Mouse (Mus musculus) thymus, adult 2 months (tissue): ENCODE measurements around the gene Apoe. TPM values are rescaled to one million over a fixed set of nuclear protein-coding genes. Genes with fewer than 3 reads are reported as not detected.

Experiments
- DNase-seq: peaks from one replicate; pipeline ENCODE4 v3.0.0; 2021
- H3K27ac ChIP-seq: fragments of 200-500 bp; 2 replicates; pipeline ENCODE4 v1.5.1; 2012; ENCODE audit warnings: low read length, control low read depth; ENCODE audit not compliant: control insufficient read depth, insufficient read depth
- H3K27me3 ChIP-seq: fragments of 200-500 bp; 2 replicates; pipeline ENCODE4 v1.6.1; 2012; ENCODE audit warnings: mild to moderate bottlenecking, low read length, moderate library complexity, mixed read lengths; ENCODE audit not compliant: control insufficient read depth, insufficient read depth
- H3K36me3 ChIP-seq: fragments of 200-500 bp; 2 replicates; pipeline ENCODE4 v1.6.1; 2012; ENCODE audit warnings: mild to moderate bottlenecking, low read length, moderate library complexity; ENCODE audit not compliant: control insufficient read depth, insufficient read depth
- H3K4me1 ChIP-seq: fragments of 200-500 bp; replicated peaks from 2 replicates; pipeline ENCODE4 v1.6.1; 2012; ENCODE audit warnings: low read length; ENCODE audit not compliant: control insufficient read depth, insufficient read depth
- H3K4me3 ChIP-seq: fragments of 200-500 bp; 2 replicates; pipeline ENCODE4 v1.5.1; 2012; ENCODE audit warnings: mild to moderate bottlenecking, low read length, control low read depth, moderate library complexity; ENCODE audit not compliant: control insufficient read depth, insufficient read depth
- CTCF ChIP-seq: fragments of 200-500 bp; IDR thresholded peaks from 2 replicates; pipeline ENCODE4 v1.5.1; 2012; ENCODE audit warnings: mild to moderate bottlenecking, control low read depth, low read length, moderate library complexity, borderline replicate concordance; ENCODE audit not compliant: control insufficient read depth, poor library complexity, insufficient read depth; ENCODE audit errors: extremely low read depth
- POLR2A ChIP-seq: fragments of 200-500 bp; IDR thresholded peaks from 2 replicates; pipeline ENCODE4 v1.6.1; 2012; ENCODE audit warnings: mild to moderate bottlenecking, low read length, control low read depth, moderate library complexity; ENCODE audit not compliant: control insufficient read depth, poor library complexity, insufficient read depth; ENCODE audit errors: extremely low read depth
- WGBS: fragments of 180-500 bp; shearing (Covaris S2); methylation state at CpG from one replicate; pipeline ENCODE4 v1.1.7; 2018; 5-methylcytosine and 5-hydroxymethylcytosine counted together
- polyA plus RNA-seq: library from polyadenylated mRNA; depleted of rRNA; stranded (reverse); fragments of >200 nt; gene quantifications from 2 replicates; pipeline ENCODE4 v1.2.3, GENCODE M21; 2012

Apoe gene
- polyA plus RNA-seq, 1 experiment, result 2,086 TPM

DNA sequence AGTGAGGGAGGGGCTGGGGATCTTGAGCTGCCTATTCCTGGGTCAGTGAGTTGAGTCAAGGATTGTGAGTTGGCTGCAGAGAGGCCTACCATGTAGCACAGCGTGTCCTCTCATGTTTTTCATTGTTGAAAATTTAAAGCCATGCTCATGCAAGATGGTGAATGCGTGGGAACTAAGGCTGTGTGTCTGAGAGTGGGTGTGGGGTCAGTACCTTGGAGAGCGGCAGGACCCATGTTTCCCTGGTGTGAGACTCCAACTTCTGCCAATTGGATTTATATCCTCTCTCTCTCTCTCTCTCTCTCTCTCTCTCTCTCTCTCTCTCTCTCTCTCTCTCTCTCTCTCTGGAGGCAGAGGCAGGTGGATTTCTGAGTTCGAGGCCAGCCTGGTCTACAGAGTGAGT is 27.6 kb upstream of the Apoe start:
- no peaks in the 10 kb centered on the region for H3K36me3 ChIP-seq
- WGBS, result 92% methylated on average over 4 of the region's 4 CpGs
- no peak overlapping the region for H3K4me3 ChIP-seq
- H3K27me3 ChIP-seq, result no peaks in the 10 kb centered on the region
- H3K4me1 ChIP-seq, result no peaks in the 10 kb centered on the region
- TF ChIP-seq POLR2A (no peak), CTCF (no peak)
- DNase-seq, result no peak
- H3K27ac ChIP-seq, result no peak overlapping the region

DNA sequence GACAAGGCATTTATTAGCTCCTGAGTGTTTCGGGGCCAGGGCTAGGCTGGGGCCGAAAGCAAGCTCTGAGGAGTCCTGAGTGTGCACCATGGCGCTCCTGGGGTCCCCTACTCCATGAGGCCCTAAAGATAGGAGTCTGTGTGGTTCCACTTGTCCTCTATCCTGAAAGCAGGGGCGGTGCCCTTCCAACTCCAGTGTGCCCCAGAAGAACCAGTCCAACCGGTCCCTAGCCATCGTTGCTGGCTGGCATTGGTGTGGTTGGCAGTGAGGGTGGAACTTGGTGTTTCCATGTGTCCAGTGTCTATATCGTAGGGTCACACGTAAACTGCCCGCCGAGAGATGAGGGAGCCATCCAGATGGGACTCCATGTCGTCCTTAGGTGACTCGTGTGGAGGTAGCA is 25.2 kb upstream of the Apoe start:
- Histone ChIP-seq H3K36me3 (no peaks in the 10 kb centered on the region), H3K27me3 (no peaks in the 10 kb centered on the region)

DNA sequence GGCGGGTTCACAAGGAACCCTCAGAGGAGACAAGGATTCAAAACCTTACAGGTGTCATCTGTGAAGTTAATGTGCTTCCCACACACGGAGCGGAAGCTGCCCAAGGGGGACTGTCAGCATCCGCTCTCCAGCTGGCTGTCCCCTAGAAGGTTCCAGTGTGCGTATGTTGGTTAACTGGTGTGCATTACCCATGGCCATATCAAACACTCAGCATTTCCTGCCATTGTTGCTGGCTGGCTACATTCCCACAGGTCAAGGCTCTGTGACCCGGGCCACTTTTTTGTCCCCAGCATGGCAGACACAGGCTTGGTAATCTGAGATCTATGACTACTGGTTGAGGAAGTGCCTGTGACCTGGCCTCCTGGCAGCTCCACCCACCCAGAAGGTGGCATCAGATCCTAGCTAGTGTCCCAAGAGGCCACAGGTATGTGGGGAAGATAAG is 23.8 kb upstream of the Apoe start:
- no peaks in the 10 kb centered on the region for H3K36me3 ChIP-seq

More for the DNA sequence above, 25.2 kb upstream of the Apoe start:
- Histone ChIP-seq H3K27ac (no peak overlapping the region), H3K4me1 (no peaks in the 10 kb centered on the region), H3K4me3 (no peak overlapping the region)
- no peak for DNase-seq
- WGBS, result 94% methylated on average over 12 of the region's 12 CpGs
- TF ChIP-seq CTCF (no peak), POLR2A (no peak)

DNA sequence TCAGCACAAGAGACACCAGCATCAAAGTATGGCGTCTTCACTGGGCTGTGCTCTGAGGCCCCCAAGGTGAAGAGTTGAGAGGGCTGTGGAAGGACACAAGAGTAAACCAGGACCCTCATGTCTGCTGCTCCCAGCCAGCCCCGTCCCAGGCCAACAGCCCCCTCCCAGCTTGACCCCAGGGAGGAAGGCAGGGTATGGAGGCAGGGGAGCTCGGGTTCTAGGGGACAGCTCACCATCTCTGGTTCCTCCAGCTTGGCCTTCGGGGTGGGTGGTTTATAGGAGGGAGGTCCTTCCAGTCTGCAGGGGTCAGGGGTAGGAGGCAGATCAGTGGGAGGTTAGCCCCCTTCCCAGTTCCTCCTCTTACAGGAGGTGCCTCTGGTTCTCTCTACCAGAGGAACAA is 20.2 kb upstream of the Apoe start:
- no peaks in the 10 kb centered on the region for H3K27me3 ChIP-seq
- no peak for DNase-seq
- 90% methylated on average over 4 of the region's 4 CpGs for WGBS
- H3K4me1 ChIP-seq, result peaks cover 4% of the 10 kb centered on the region
- no peak overlapping the region for H3K4me3 ChIP-seq
- TF ChIP-seq CTCF (no peak), POLR2A (no peak)
- H3K36me3 ChIP-seq, result no peaks in the 10 kb centered on the region
- H3K27ac ChIP-seq, result no peak overlapping the region

More for the DNA sequence above, 23.8 kb upstream of the Apoe start:
- H3K4me1 ChIP-seq, result no peaks in the 10 kb centered on the region
- DNase-seq, result no peak
- H3K4me3 ChIP-seq, result no peak overlapping the region
- 71% methylated on average over 6 of the region's 6 CpGs for WGBS
- H3K27ac ChIP-seq, result no peak overlapping the region
- no peaks in the 10 kb centered on the region for H3K27me3 ChIP-seq
- TF ChIP-seq POLR2A, result no peak
- no peak for TF ChIP-seq CTCF

DNA sequence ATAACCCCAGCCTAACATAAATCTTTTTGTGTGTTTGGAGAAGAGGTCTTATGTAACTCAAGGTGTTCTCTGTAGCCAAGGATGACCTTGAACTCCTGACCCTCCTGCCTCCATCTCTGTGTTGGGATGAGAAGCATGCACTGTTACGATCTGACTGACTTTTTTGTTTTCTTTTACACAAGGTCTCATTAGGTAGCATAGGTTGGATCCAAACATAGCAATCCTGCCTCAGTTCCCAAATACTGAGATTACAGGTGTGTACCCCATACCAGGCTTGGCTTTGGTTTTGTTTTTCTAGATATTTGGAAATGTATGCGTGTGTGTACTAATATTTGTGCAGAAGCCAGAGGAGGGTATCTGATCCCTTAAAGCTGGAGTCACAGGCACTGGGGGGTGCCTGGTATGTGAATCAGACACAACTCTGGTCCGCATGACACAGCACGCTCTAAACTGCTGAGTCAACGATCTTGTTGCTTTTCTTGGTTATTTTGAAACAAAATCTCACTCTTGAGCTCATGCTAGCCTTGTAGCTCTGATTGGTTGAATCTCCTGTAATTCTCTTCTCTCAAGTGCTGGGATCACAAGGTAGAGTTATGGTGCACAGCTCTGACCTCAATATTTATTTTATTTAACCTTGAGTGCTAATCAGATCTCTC is 19.4 kb upstream of the Apoe start:
- 94% methylated on average over 5 of the region's 5 CpGs for WGBS

DNA sequence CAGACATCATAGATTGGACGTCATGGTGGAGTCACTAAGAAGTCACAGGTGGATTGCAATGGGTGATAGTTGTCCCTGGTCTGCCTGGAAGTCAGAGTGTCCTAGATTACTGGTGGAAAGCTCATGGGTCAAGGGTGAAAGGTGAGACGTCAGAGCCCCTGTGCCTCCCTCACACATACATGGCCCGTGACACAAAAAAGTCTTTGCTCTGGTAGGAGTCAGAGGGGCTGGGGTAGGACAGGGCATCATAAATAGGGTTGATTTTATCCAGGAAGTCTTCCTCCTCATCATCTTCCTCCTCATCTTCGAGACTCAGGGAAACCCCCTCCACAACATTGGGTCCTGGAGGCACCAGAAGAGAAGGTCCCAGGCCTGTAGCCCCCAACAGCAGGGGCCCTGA is 18.4 kb upstream of the Apoe start:
- no peak for DNase-seq
- Histone ChIP-seq H3K4me3 (no peak overlapping the region), H3K4me1 (peaks cover 4% of the 10 kb centered on the region), H3K27ac (no peak overlapping the region), H3K27me3 (no peaks in the 10 kb centered on the region), H3K36me3 (no peaks in the 10 kb centered on the region)
- no peak for TF ChIP-seq CTCF
- 79% methylated on average over 4 of the region's 4 CpGs for WGBS

More for the DNA sequence above, 19.4 kb upstream of the Apoe start:
- no peak overlapping the region for H3K27ac ChIP-seq
- H3K4me3 ChIP-seq, result no peak overlapping the region
- TF ChIP-seq CTCF (no peak), POLR2A (no peak)
- no peak for DNase-seq
- H3K4me1 ChIP-seq, result peaks cover 4% of the 10 kb centered on the region
- H3K36me3 ChIP-seq, result no peaks in the 10 kb centered on the region
- H3K27me3 ChIP-seq, result no peaks in the 10 kb centered on the region

DNA sequence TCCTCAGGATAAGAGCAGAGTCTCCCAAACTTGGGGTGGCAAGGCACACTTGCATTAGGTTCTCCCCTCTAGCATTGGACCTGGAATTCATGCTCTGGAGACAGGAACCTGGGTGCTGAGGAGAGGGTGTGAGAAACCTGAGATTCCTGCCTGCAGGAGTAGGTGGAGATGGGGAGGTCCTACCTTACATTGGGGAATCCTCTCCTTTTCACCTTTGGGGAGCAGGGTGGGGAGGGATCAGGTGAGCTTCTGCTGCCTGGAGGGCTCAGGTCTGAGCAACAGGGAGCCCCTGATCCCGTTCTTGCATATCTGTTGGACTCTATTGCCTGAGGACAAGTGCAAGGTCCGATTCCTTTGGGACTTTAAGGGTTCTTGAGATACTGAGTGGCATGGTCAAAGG is 17.8 kb upstream of the Apoe start:
- no peaks in the 10 kb centered on the region for H3K27me3 ChIP-seq
- H3K27ac ChIP-seq, result no peak overlapping the region
- no peak for DNase-seq
- TF ChIP-seq CTCF (no peak), POLR2A (no peak)
- 95% methylated on average over 2 of the region's 2 CpGs for WGBS
- peaks cover 4% of the 10 kb centered on the region for H3K4me1 ChIP-seq
- H3K4me3 ChIP-seq, result no peak overlapping the region
- no peaks in the 10 kb centered on the region; the same call in 1 of the 2 replicates for H3K36me3 ChIP-seq
